Mouse (Mus musculus): ENCODE measurements around the gene Scand1. TPM values are rescaled to one million over a fixed set of nuclear protein-coding genes. Genes with fewer than 3 reads are reported as not detected.
A peak's percentile ranks its signal among the peaks of the same experiment; 100 is the strongest.

The Scand1 gene
- 77.2 and 79.9 TPM in 2 replicates for polyA plus RNA-seq (2016; fragmentation: Nextera tagmentation; extraction: Ambion mirVana)

DNA sequence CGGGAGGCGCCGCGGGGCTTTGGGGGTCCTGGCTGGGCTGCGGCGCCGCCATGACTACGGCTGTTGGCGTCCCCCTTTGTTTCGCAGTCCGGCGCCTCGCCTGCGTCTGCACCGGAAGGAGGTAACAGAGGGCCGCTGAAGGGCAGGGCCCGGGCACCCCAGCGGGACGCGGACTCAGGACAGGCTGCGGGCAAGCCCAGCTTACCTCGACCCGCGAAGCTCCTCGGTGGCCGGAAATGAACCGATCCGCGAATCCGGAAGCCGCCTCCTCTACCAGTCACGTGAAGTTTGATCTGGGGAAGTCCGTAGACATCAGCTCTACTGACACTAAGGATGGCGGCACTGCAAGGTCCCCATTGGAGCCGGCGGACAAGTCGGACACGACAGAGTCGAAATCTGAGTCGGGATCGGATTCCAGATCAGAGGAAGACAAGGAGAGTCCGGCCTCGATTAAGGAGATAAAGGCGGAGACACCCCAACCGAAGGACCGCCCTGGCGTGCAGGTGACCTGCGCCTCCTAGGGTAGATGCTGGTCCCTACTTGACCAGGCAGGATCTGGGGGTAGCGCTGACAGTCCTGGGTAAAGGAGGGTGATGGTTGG, at the start of gene Scand1, which contains the start of gene Cnbd2:
Scand1 (minus strand) TSS at position 408 of the 601 bp plus-strand sequence.
Cnbd2 (plus strand) TSS at position 3 of the 601 bp plus-strand sequence.
- peak; percentile 89 for ATAC-seq (ENCODE audit: insufficient number of reproducible peaks, low FRiP score)
- peak within 1 kb of the TSS; percentile 87 for H3K4me2 ChIP-seq
- WGBS = under 1% methylated on average over 44 of the region's 49 CpGs
- peak within 1 kb of the TSS; percentile 92 for H3K27ac ChIP-seq (ENCODE audit: poor library complexity, severe bottlenecking)
- peak within 1 kb of the TSS; percentile 95 for H3K9ac ChIP-seq
- H3K4me1 ChIP-seq (replicated peaks) = peaks cover 10% of the 10 kb centered on the region
- peak within 1 kb of the TSS; percentile 78 for H3K4me3 ChIP-seq
- H3K36me3 ChIP-seq = peaks cover 23% of the 10 kb centered on the region
- no peaks in the 10 kb centered on the region for H3K27me3 ChIP-seq (replicated peaks)
- H3K9me3 ChIP-seq (replicated peaks) = no peaks in the 10 kb centered on the region; the same call in 1 of the 2 replicates

DNA sequence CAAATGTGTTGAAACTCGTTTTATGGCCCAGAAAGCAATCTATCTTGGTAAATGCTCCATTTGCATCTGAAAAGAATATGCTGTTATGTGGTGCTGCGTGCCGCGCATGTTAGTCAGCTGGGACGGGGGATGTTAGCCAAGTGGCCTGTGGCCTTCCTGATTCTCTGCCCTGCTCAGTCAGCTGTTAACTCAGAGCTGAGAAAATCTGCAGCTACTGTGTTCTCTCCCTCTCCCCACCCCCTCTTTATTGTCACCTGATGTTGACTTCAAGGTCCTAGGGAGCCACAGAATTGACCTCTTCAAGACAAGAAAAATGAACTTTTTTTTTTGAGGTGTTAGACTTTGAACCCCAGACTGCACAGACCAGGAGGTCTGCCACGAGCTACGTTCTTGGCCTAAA, 43.5 kb upstream of the Scand1 start:
- ATAC-seq (ENCODE audit: insufficient number of reproducible peaks, low FRiP score) = no peak
- Histone ChIP-seq H3K4me1 (replicated peaks) (no peaks in the 10 kb centered on the region), H3K9me3 (replicated peaks) (no peaks in the 10 kb centered on the region; the same call in 1 of the 2 replicates), H3K4me3 (no peak overlapping the region), H3K4me2 (no peak overlapping the region), H3K27ac (ENCODE audit: poor library complexity, severe bottlenecking) (no peak overlapping the region), H3K27me3 (replicated peaks) (no peaks in the 10 kb centered on the region), H3K36me3 (no peaks in the 10 kb centered on the region), H3K9ac (no peak overlapping the region)
- 80% methylated on average over 7 of the region's 7 CpGs for WGBS

DNA sequence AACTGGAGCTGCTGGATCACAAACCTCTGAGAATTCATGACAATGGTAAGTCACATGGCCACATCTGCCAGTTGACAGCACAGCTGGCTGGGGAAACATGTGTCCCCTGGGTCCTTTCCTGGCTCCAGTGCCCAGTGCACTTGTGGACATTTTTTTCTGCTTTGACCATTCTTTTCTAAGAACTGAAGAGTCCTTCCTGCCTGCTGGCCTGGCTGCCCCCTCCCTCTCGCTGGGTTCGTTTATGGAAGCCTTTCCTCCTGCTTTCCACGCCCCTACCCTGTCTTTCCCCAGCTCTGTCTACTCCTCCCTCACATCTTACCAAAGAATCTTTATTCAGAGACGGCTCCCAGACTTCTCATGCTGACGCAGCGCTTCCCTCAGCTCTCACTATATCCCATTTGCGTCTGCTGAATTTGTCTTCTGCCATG, 40.8 kb upstream of the Scand1 start:
- Histone ChIP-seq H3K4me3 (no peak overlapping the region), H3K4me1 (replicated peaks) (no peaks in the 10 kb centered on the region), H3K4me2 (no peak overlapping the region), H3K36me3 (no peaks in the 10 kb centered on the region), H3K9ac (no peak overlapping the region), H3K27ac (ENCODE audit: poor library complexity, severe bottlenecking) (no peak overlapping the region), H3K27me3 (replicated peaks) (no peaks in the 10 kb centered on the region), H3K9me3 (replicated peaks) (no peaks in the 10 kb centered on the region; the same call in 1 of the 2 replicates)
- no peak for ATAC-seq (ENCODE audit: insufficient number of reproducible peaks, low FRiP score)
- WGBS = 42% methylated on average over 7 of the region's 7 CpGs

DNA sequence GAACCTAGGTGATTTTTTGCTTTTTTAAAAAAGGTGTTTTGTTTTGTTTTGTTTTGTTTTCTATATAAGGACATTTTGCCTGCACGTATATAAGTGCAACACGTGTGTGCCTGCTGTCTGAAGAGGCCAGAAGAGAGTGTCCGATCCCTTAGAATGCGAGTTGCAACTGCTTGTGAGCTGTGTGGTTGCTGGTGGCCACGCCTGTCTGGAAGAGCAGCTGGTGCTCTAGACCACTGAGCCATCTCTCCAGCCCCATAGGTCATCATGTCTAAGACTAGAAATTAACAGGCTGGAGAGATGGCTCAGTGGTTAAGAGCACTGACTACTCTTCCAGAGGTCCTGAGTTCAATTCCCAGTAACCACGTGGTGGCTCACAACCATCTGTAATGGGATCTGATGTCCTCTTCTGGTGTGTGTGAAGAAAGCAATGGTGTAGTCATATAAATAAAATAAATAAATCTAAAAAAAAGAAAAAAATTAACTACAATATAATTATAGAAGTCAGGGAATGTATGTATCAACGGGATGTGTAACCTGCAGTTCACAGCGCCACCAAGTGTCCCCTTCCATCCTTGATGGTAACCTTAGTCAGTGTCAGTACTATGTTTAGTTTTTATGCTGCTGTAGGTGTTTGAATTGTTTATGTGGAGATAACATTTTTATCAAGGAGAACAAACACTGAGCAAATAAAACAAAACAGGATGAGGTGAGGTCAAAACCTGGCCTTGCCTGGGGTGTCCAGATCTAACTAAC, 40.1 kb upstream of the Scand1 start:
- H3K36me3 ChIP-seq = no peaks in the 10 kb centered on the region
- H3K4me2 ChIP-seq = no peak overlapping the region
- ATAC-seq (ENCODE audit: insufficient number of reproducible peaks, low FRiP score) = no peak
- H3K9me3 ChIP-seq (replicated peaks) = no peaks in the 10 kb centered on the region; the same call in 1 of the 2 replicates
- H3K27me3 ChIP-seq (replicated peaks) = no peaks in the 10 kb centered on the region
- no peak overlapping the region for H3K27ac ChIP-seq (ENCODE audit: poor library complexity, severe bottlenecking)
- H3K4me3 ChIP-seq = no peak overlapping the region
- WGBS = 75% methylated on average over 8 of the region's 8 CpGs
- no peak overlapping the region for H3K9ac ChIP-seq
- no peaks in the 10 kb centered on the region for H3K4me1 ChIP-seq (replicated peaks)

DNA sequence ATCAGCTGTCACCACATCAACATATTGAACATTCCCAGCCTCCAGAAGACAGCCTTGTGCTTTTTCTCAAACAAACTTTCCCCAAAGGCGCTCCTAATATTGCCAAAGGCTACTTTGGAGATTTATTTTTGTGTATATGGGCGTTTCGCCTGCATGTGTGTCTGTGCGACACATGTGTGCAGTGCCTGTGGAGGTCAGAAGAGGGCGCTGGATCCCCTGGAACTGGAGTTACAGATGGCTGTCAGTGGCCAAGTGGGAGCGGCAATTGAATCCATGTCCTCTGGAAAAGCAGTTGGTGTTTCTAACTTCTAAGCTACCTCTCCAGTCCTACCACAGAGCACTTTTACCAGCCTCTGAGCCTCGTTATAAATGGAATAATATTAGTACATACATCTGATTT, 38.7 kb upstream of the Scand1 start:
- Histone ChIP-seq H3K9ac (no peak overlapping the region), H3K4me1 (replicated peaks) (no peaks in the 10 kb centered on the region), H3K36me3 (no peaks in the 10 kb centered on the region), H3K27ac (ENCODE audit: poor library complexity, severe bottlenecking) (no peak overlapping the region), H3K4me2 (no peak overlapping the region), H3K4me3 (no peak overlapping the region), H3K27me3 (replicated peaks) (no peaks in the 10 kb centered on the region), H3K9me3 (replicated peaks) (no peaks in the 10 kb centered on the region; the same call in 1 of the 2 replicates)
- WGBS = 81% methylated on average over 7 of the region's 7 CpGs
- ATAC-seq (ENCODE audit: insufficient number of reproducible peaks, low FRiP score) = no peak

DNA sequence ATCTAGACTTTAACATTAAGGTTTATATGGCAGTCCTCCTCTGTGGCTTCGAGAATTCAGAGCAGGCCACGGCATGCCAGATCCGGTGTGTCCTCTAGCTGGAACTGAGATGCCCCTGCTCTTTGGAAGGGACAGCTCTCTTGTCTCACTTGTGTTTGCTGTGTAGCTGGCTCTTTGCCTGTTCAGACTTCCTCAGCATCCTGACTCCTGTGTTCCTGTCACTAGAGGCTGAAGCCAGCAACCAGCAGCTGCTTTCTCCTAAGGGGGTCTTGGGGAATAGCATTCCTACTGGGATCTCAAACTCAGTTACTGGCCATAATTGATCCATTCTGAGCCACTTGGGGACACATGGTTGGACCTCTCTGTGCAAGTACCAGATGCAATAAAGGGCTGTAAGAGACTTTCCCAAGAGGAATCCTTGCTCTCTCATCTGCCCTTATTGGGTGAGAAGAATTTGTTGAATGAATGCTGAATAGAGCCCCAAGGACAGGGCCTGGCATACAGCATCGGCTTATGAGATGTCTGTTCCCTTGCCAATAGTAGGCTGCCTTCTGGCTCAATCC, 36.9 kb upstream of the Scand1 start:
- no peak overlapping the region for H3K4me3 ChIP-seq
- H3K36me3 ChIP-seq = no peaks in the 10 kb centered on the region
- no peak overlapping the region for H3K4me2 ChIP-seq
- no peaks in the 10 kb centered on the region; the same call in 1 of the 2 replicates for H3K9me3 ChIP-seq (replicated peaks)
- no peak for ATAC-seq (ENCODE audit: insufficient number of reproducible peaks, low FRiP score)
- no peaks in the 10 kb centered on the region for H3K27me3 ChIP-seq (replicated peaks)
- H3K4me1 ChIP-seq (replicated peaks) = peaks cover 8% of the 10 kb centered on the region
- H3K27ac ChIP-seq (ENCODE audit: poor library complexity, severe bottlenecking) = no peak overlapping the region
- 79% methylated on average over 4 of the region's 4 CpGs for WGBS
- H3K9ac ChIP-seq = no peak overlapping the region

DNA sequence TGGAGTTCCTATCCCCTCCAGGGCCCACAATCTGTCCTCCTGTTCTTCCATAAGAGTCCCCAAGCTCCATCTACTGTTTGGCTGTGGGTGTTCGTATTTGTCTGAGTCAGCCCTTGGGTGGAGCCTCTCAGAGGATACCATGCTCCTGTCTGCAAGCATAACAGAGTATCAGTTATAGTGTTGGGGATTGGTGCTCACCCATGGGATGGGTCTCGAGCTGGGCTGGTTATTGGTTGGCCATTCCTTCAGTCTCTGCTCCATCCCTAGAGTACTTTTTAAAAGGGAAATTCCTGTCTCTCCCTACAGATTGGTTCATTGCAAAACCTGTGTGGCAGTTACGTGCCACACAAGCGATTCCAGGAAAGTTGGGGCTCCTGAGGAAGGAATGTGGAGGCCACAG, 36.3 kb upstream of the Scand1 start:
- no peak for ATAC-seq (ENCODE audit: insufficient number of reproducible peaks, low FRiP score)

DNA sequence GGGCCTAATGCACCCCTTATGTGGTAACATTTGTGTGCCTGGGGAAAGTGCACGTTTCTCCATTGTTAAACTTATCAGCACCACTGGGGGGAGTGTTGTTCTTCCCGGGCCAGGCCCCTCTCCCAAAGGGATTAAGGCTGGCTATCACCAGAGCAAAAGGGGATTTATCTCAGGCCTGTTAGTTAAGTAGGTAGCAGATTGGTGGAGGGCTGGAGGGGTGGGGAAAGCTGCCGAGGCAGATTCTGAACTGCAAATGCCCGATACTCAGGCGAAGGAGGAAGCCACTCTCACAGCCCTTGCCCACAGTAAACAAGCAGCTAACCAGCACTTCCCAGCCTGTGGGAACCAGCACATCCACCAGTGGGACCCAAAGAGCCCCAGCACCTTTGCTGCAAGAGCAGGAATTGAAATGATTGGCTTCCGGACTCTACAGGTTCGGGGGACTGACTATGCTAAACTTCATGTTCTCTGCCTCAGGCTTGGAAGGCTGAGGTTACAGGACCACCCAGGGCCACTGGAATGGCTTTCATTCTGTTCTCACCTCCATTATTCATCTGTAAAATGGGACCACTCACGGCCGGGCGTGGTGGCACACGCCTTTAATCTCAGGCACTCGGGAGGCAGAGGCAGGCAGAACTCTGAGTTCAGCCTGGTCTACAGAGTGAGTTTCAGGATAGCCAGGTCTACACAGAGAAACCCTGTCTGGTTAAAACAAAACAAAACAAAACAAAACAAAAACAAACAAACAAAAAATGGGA, 32.5 kb upstream of the Scand1 start:
- H3K4me2 ChIP-seq = peak overlapping the region; percentile 38
- no peak overlapping the region for H3K27ac ChIP-seq (ENCODE audit: poor library complexity, severe bottlenecking)
- ATAC-seq (ENCODE audit: insufficient number of reproducible peaks, low FRiP score) = no peak

More for the DNA sequence above, 36.3 kb upstream of the Scand1 start:
- H3K27me3 ChIP-seq (replicated peaks) = no peaks in the 10 kb centered on the region
- no peak overlapping the region for H3K4me3 ChIP-seq
- H3K4me1 ChIP-seq (replicated peaks) = peaks cover 11% of the 10 kb centered on the region
- WGBS = 70% methylated on average over 4 of the region's 4 CpGs
- no peak overlapping the region for H3K27ac ChIP-seq (ENCODE audit: poor library complexity, severe bottlenecking)
- no peak overlapping the region for H3K9ac ChIP-seq
- no peak overlapping the region for H3K4me2 ChIP-seq
- no peaks in the 10 kb centered on the region for H3K36me3 ChIP-seq
- no peaks in the 10 kb centered on the region; the same call in 1 of the 2 replicates for H3K9me3 ChIP-seq (replicated peaks)

DNA sequence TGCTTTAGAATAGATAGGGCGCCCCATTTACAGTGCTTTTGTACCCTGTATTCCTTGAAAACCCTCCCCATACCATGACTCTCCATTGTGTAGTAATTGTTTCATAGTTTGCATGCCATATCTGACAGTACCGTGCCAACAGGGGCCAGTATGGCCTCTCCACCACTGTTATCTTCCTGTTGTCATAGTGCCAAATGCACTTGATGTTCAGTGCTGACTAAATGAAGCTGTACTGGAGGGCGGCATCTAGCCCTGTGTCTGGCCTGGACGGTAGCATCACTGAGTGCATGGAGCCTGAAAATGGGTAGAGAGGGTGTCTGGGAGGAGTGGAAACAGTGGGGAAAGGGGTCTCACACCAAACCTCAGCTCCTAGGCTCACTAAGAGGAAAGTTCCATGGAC, 27.6 kb upstream of the Scand1 start:
- Histone ChIP-seq H3K36me3 (no peaks in the 10 kb centered on the region), H3K27ac (ENCODE audit: poor library complexity, severe bottlenecking) (no peak overlapping the region), H3K4me1 (replicated peaks) (peaks cover 9% of the 10 kb centered on the region), H3K4me3 (no peak overlapping the region), H3K27me3 (replicated peaks) (no peaks in the 10 kb centered on the region), H3K9ac (no peak overlapping the region), H3K4me2 (no peak overlapping the region), H3K9me3 (replicated peaks) (no peaks in the 10 kb centered on the region)
- ATAC-seq (ENCODE audit: insufficient number of reproducible peaks, low FRiP score) = no peak
- WGBS = 71% methylated on average over 4 of the region's 4 CpGs

More for the DNA sequence above, 32.5 kb upstream of the Scand1 start:
- no peak overlapping the region for H3K9ac ChIP-seq
- no peaks in the 10 kb centered on the region for H3K27me3 ChIP-seq (replicated peaks)
- no peaks in the 10 kb centered on the region for H3K9me3 ChIP-seq (replicated peaks)
- WGBS = 48% methylated on average over 12 of the region's 12 CpGs
- no peak overlapping the region for H3K4me3 ChIP-seq
- H3K4me1 ChIP-seq (replicated peaks) = peaks cover 11% of the 10 kb centered on the region
- no peaks in the 10 kb centered on the region for H3K36me3 ChIP-seq

DNA sequence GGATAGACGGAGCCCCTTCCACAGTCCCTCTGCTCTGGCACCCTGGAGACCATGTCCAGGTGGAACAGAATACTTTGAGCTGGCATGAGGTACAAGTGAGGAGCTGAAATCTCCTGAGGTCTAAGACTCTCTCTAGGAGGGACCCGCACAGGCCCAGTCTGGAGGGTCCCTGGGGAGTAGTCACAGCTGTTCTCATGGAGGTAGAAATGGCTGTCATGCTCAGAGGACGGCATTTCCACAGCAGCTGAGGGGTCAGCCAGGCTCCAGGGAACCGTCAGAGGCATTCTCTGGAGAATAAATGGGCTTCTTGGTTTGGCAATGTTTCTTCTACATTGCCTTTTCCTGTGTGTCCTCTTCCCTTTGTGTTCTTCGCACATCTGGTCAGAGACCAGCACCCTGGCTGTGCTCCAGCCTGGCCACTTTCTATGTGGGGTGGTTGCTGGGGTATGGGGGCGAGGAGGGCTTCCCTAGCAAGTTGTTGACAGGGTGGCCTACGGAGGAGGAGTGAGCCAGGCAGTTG, 19.0 kb upstream of the Scand1 start:
- Histone ChIP-seq H3K9me3 (replicated peaks) (peaks cover 6% of the 10 kb centered on the region; the same call in 1 of the 2 replicates), H3K27me3 (replicated peaks) (no peaks in the 10 kb centered on the region), H3K4me3 (no peak overlapping the region), H3K4me1 (replicated peaks) (no peaks in the 10 kb centered on the region), H3K4me2 (no peak overlapping the region), H3K36me3 (no peaks in the 10 kb centered on the region; the same call in 1 of the 2 replicates), H3K27ac (ENCODE audit: poor library complexity, severe bottlenecking) (no peak overlapping the region), H3K9ac (no peak overlapping the region)
- no peak for ATAC-seq (ENCODE audit: insufficient number of reproducible peaks, low FRiP score)
- 68% methylated on average over 7 of the region's 7 CpGs for WGBS

Measured in heart, embryonic 12.5 days (tissue).